Mouse (Mus musculus) liver, adult 2 months (tissue): ENCODE measurements around the gene Methig1. TPM values are rescaled to one million over a fixed set of nuclear protein-coding genes. Genes with fewer than 3 reads are reported as not detected.
"Not testable (repeated sequence)": the region's sequence is repeated elsewhere in the genome, so short reads cannot be mapped to it uniquely, and the experiment has no call there.

Experiments
- DNase-seq: peaks from one replicate; pipeline ENCODE4 v3.0.0-alpha.2; 2011; ENCODE audit warnings: low read depth, low spot score; ENCODE audit errors: extremely low read depth
- H3K27ac ChIP-seq: fragments of 200-500 bp; replicated peaks from 2 replicates; pipeline ENCODE4 v1.5.1; 2012; ENCODE audit warnings: low read depth, mild to moderate bottlenecking, control low read depth, inconsistent platforms, low read length; ENCODE audit not compliant: insufficient read depth
- H3K27me3 ChIP-seq: fragments of 200-500 bp; 2 replicates; pipeline ENCODE4 v1.6.1; 2012; ENCODE audit warnings: mild to moderate bottlenecking, moderate library complexity, low read length, inconsistent platforms; ENCODE audit not compliant: control insufficient read depth, insufficient read depth
- H3K36me3 ChIP-seq: fragments of 200-500 bp; 2 replicates; pipeline ENCODE4 v1.6.1; 2012; ENCODE audit warnings: low read length, inconsistent platforms; ENCODE audit not compliant: control insufficient read depth, insufficient read depth
- H3K4me1 ChIP-seq: fragments of 200-500 bp; 2 replicates; pipeline ENCODE4 v1.6.1; 2011; ENCODE audit warnings: low read length; ENCODE audit not compliant: control insufficient read depth, insufficient read depth
- H3K4me3 ChIP-seq: fragments of 200-500 bp; 2 replicates; pipeline ENCODE4 v1.5.1; 2011; ENCODE audit warnings: low read depth, mild to moderate bottlenecking, control low read depth, low read length, moderate library complexity; ENCODE audit not compliant: insufficient read depth
- H3K79me2 ChIP-seq: fragments of 200-500 bp; 2 replicates; pipeline ENCODE4 v1.6.1; 2012; ENCODE audit warnings: inconsistent platforms, mild to moderate bottlenecking, low read length, moderate library complexity; ENCODE audit not compliant: control insufficient read depth, insufficient read depth
- H3K9ac ChIP-seq: fragments of 200-500 bp; 2 replicates; pipeline ENCODE4 v1.6.1; 2012; ENCODE audit warnings: low read depth, mild to moderate bottlenecking, control low read depth, inconsistent platforms, low read length
- CTCF ChIP-seq: fragments of 200-500 bp; IDR thresholded peaks from 2 replicates; pipeline ENCODE4 v1.5.1; 2011; ENCODE audit warnings: low read depth, low read length, control low read depth
- POLR2A ChIP-seq: fragments of 200-500 bp; IDR thresholded peaks from 2 replicates; pipeline ENCODE4 v1.6.1; 2011; ENCODE audit warnings: low read length, control low read depth; ENCODE audit not compliant: insufficient read depth; ENCODE audit errors: extremely low read depth
- WGBS: fragments of 180-500 bp; shearing (Covaris S2); methylation state at CpG from one replicate; pipeline ENCODE4 v1.1.7; 2018; 5-methylcytosine and 5-hydroxymethylcytosine counted together
- polyA plus RNA-seq: library from polyadenylated mRNA; depleted of rRNA; stranded (reverse); fragments of >200 nt; gene quantifications from 2 replicates; pipeline ENCODE4 v1.2.3, GENCODE M21; 2012
- total RNA-seq: library from RNA; depleted of rRNA; stranded (reverse); fragments of >200 nt; gene quantifications from 2 replicates; pipeline ENCODE4 v1.2.3, GENCODE M21; 2014

Gene Methig1
- total and polyA plus RNA-seq, 2 experiments = 0.15 TPM; not detected in 1

DNA sequence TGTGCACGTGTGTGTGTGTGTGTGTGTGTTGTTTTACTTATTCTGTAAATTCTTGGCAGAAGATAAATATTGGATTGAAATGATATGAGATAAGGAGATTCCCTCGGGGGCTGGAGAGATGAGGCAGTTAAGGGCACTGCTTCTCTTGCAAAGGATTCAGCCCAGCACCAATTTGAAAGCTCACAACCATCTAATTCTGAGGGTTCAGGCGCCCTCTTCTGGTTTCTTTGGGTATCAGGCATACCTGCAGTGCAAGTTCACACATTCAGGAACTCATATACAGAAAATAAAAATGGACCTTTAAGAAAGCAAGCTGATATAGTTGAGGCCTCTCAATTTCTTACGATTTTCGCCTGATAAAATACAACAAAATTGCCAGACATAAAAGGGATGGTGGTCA, 22.1 kb downstream of the Methig1 start:
- Histone ChIP-seq H3K27me3 (no peaks in the 10 kb centered on the region), H3K4me1 (no peaks in the 10 kb centered on the region), H3K9ac (no peak overlapping the region), H3K27ac (no peak overlapping the region), H3K36me3 (no peaks in the 10 kb centered on the region), H3K79me2 (no peaks in the 10 kb centered on the region), H3K4me3 (no peak overlapping the region)
- peak; percentile 58 for DNase-seq
- TF ChIP-seq POLR2A = no peak
- peak; percentile 31 for TF ChIP-seq CTCF
- 45% methylated on average over 5 of the region's 5 CpGs for WGBS

- H3K79me2 ChIP-seq, H3K4me1 ChIP-seq, H3K4me3 ChIP-seq, H3K9ac ChIP-seq, DNase-seq, H3K27ac ChIP-seq, H3K27me3 ChIP-seq, H3K36me3 ChIP-seq: not testable (repeated sequence)
- WGBS = 22% methylated on average over 3 of the region's 9 CpGs
Observed at GRCm38 (mm10) chr15:100377847-100378505, 25.0 kb downstream of the Methig1 start.

GRCm38 (mm10) chr15:100379658-100380057, 26.7 kb downstream of the Methig1 start:
- 88% methylated on average over 8 of the region's 8 CpGs for WGBS

DNA sequence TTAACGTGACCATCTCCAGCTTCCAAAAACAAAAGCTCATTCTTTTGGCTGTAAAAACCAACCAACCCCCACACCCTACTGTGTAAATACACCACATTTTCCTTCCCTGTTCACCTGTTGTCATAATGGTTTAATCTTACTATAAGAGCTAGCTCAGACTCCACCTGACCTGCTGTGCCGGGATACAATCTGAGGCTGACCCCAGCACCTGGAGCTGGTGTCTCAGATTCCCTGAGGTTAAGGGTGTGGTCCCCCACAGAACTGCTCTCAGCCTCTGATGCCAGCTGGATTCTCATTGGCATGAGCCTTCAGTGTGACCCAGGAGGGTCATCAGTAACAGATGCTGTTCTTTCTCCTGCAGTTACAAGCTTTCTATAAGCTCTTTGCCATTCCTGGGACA, 27.2 kb downstream of the Methig1 start:
- no peak for DNase-seq
- Histone ChIP-seq H3K79me2 (no peaks in the 10 kb centered on the region), H3K27me3 (no peaks in the 10 kb centered on the region), H3K27ac (no peak overlapping the region), H3K9ac (no peak overlapping the region), H3K4me3 (no peak overlapping the region), H3K4me1 (peaks cover 11% of the 10 kb centered on the region), H3K36me3 (no peaks in the 10 kb centered on the region)
- WGBS = 65% methylated on average over 2 of the region's 2 CpGs
- no peak for TF ChIP-seq CTCF
- no peak for TF ChIP-seq POLR2A

More at GRCm38 (mm10) chr15:100379658-100380057, 26.7 kb downstream of the Methig1 start:
- no peaks in the 10 kb centered on the region for H3K36me3 ChIP-seq
- no peak overlapping the region for H3K27ac ChIP-seq
- no peak for DNase-seq
- H3K27me3 ChIP-seq = no peaks in the 10 kb centered on the region
- H3K79me2 ChIP-seq = no peaks in the 10 kb centered on the region
- no peak for TF ChIP-seq CTCF
- TF ChIP-seq POLR2A = no peak
- H3K4me3 ChIP-seq = no peak overlapping the region
- no peak overlapping the region for H3K9ac ChIP-seq
- H3K4me1 ChIP-seq = peaks cover 11% of the 10 kb centered on the region

DNA sequence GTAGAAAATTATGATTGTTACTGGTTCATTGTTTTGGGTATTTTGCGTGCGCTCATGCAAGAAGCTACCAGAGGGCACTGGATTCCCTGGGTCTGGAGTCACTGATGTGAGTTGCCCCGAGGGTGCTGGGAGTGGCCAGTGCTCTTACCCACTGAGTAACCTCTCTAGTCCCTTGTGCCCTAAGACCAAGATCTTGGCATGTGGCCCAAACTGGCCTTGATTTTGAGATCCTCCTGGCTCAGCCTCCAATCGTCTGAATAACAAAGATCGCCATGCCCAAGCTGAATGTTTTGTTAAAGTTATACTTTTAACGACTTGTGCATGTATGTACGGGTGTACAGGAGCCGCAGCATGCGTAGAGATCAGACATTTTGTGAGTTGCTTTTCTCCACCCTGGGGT, 32.8 kb downstream of the Methig1 start:
- no peaks in the 10 kb centered on the region for H3K27me3 ChIP-seq
- no peak for DNase-seq
- TF ChIP-seq POLR2A (no peak), CTCF (no peak)
- no peaks in the 10 kb centered on the region for H3K79me2 ChIP-seq
- H3K4me3 ChIP-seq = no peak overlapping the region
- no peak overlapping the region for H3K9ac ChIP-seq
- H3K27ac ChIP-seq = no peak overlapping the region
- no peaks in the 10 kb centered on the region for H3K36me3 ChIP-seq
- 89% methylated on average over 9 of the region's 9 CpGs for WGBS
- H3K4me1 ChIP-seq = peaks cover 15% of the 10 kb centered on the region

- TF ChIP-seq POLR2A (no peak), CTCF (no peak)
- H3K36me3 ChIP-seq = no peaks in the 10 kb centered on the region
- WGBS = 40% methylated on average over 17 of the region's 17 CpGs
- H3K4me1 ChIP-seq = peaks cover 13% of the 10 kb centered on the region
- no peaks in the 10 kb centered on the region for H3K27me3 ChIP-seq
- H3K9ac ChIP-seq = peak overlapping the region; percentile 36
- H3K4me3 ChIP-seq = peak overlapping the region; percentile 16; the same call in 1 of the 2 replicates
- H3K79me2 ChIP-seq = no peaks in the 10 kb centered on the region
- DNase-seq = peak; percentile 94
- peak overlapping the region; percentile 70 for H3K27ac ChIP-seq
Observed at GRCm38 (mm10) chr15:100387544-100388223, 34.7 kb downstream of the Methig1 start.
